Mouse (Mus musculus): ENCODE results near the gene Cldn4.
"Not testable (repeated sequence)": the region's sequence is repeated elsewhere in the genome, so short reads cannot be mapped to it uniquely, and the experiment has no call there.

Cldn4 gene

GRCm38 (mm10) chr5:134964655-134965054, 17.9 kb upstream of the Cldn4 start:
- DNase-seq (ENCODE audit: low spot score): not testable (repeated sequence)

DNA sequence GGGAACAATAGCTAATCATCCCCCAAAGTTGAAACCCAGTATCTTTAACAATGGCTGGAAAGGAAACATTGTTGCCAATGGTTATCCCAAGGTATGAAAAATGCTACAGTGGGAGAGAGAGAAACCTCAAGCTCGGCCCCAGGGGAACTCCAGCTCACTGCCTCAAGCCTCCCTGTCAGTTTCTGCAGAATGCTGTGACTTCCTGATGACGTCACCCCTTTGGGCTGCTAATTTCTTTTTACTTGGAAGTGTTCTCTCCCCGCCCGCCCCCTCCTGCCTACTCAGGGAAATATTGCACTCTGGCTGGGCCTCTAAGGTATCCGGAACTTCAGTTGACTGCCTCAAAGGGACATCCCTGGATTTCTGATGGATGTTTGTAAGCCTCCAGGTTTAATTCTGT, 16.8 kb upstream of the Cldn4 start:
- no peak for DNase-seq (ENCODE audit: low spot score)

DNA sequence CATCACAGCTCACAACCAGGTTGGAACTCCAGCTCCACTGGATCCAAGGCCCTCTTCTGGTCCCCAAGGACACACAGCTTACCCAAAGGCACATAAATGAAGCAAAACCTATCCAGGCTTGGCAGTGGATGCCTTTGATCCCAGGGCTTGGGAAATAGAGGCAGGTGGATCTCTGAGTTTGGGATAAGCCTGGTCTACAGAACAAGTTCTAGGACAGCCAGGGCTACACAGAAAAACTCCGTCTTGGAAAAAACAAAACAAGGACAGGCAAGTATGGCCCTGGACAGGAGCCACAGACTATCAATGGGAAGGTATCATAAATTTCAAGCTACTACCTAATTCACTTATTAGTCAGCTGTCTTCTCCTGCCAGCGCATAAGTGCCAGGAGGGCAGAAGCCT, 14.8 kb upstream of the Cldn4 start:
- no peak for DNase-seq (ENCODE audit: low spot score)

- no peak for DNase-seq (ENCODE audit: low spot score)
Measured at GRCm38 (mm10) chr5:134960430-134960829, 13.7 kb upstream of the Cldn4 start.

DNA sequence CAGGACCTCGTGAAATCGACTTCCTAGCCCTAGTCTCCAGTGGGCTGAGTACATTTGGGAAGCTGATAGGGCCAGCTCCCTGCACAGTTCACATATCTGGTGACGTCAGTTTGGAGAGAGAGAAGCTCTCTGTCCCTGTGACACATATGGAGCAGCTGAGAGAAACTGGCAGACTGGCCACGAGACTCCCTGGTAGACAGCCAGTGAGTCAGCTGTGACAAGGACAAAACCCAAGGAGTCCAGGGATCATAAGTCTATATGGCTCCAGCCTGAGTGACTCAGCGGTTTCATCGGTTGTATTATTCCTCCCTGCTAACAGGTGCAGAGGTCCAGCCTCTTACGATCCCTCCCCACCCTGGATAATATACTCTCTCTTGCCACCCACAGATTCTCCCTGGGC, 12.4 kb upstream of the Cldn4 start:
- no peak for DNase-seq (ENCODE audit: low spot score)

- no peak for DNase-seq (ENCODE audit: low spot score)
Measured at GRCm38 (mm10) chr5:134955491-134955890, 8.8 kb upstream of the Cldn4 start.

GRCm38 (mm10) chr5:134951053-134951884, 4.5 kb upstream of the Cldn4 start:
- no peak for DNase-seq (ENCODE audit: low spot score)

DNA sequence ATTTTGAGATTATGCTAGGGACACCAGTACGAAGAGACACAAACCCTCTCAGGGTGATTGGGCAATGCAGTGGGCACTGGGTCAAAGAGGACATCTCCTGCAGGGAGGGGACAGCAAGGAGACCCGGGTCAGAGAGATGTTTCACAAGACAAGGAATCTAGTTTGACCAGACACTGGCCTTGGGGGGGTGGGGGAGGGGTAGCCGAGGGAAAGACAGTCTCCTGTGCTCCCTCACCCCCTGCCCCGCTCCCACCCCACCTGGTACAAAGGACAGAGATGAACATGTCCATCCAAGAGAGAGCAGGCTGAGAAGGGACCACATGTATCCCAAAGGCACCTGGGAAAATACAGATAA, 1.3 kb upstream of the Cldn4 start:
- DNase-seq (ENCODE audit: low spot score): no peak

- DNase-seq (ENCODE audit: low spot score): no peak
Measured at GRCm38 (mm10) chr5:134947420-134948084, 818 bp upstream of the Cldn4 start.

DNA sequence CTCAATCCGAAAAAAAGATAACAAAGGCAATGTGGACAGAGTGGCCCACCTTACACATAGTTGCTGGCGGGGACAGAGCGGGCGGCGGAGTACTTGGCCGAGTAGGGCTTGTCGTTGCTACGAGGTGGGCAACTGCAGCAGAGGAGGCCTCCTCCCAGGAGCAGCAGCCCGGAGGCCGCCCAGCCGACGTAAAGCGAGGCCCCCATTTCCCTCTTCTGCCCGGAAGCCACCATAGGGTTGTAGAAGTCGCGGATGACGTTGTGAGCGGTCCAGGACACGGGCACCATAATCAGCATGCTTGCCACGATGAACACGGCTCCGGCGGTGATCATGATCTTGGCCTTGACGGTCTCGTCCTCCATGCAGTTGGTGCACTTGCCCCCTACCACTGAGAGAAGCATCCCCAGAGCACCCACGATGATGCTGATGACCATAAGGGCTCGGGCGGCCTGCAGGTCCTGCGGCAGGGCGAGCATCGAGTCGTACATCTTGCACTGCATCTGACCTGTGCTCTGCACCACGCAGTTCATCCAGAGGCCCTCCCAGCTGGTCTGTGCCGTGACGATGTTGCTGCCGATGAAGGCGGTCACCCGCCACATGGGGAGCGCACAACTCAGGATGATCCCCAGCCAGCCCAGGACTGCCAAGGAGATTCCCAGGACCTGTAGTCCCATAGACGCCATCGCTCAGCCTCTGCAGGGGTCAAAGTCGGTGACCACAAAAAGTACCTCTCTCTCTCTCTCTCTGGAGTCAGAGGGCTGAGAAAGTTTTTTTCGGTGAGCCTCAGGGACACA, 474 bp downstream of the Cldn4 start:
- no peak for DNase-seq (ENCODE audit: low spot score)

DNA sequence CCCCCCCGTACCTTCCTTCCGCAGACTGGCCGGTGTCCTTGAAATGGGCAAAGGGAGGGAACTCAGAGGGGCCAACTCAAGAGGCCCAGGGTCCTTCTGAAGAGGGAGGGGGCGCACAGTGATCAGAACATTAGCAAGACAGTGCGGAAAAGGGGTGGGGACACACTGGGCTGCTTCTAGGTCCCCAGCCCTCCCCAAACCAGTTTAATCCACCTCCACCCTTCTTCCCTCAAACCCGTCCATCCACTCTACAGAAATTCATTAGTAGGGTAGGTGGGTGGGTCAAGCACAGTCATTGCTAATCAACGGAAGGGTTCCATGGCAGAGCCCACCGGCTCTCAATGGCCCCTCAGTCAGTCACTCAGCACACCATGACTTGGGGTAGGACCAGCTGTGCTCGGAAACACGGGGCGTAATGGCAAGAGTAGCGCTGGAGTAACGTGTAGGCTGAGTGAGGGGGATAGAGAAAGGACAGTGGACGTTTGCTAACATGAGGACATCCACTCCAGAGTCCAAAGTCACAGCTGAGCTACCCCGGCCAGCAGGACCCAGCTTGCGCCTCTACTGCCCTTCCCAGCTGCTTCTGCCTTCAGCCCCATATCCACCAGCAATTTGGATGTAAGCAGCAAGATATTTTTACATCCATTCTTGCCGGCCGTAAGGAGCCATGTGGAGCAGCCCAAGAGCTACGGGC, 1.3 kb downstream of the Cldn4 start:
- DNase-seq (ENCODE audit: low spot score): no peak

- DNase-seq (ENCODE audit: low spot score): no peak
Measured at GRCm38 (mm10) chr5:134944179-134944578, 2.6 kb downstream of the Cldn4 start.

GRCm38 (mm10) chr5:134942740-134943139, 4.0 kb downstream of the Cldn4 start:
- no peak for DNase-seq (ENCODE audit: low spot score)

- no peak for DNase-seq (ENCODE audit: low spot score)
Measured at GRCm38 (mm10) chr5:134941472-134942209, 5.1 kb downstream of the Cldn4 start.

DNA sequence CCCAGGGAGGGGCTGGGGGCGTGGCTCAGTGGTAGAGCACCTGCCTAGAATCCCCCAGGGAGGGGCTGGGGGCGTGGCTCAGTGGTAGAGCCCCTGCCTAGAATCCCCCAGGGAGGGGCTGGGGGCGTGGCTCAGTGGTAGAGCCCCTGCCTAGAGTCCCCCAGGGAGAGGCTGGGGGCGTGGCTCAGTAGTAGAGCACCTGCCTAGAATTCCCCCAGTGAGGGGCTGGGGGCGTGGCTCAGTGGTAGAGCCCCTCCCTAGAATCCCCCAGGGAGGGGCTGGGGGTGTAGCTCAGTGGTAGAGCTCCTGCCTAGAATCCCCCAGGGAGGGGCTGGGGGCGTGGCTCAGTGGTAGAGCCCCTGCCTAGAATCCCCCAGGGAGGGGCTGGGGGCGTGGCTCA, 7.2 kb downstream of the Cldn4 start:
- not testable (repeated sequence) for DNase-seq (ENCODE audit: low spot score)

GRCm38 (mm10) chr5:134939069-134939468, 7.7 kb downstream of the Cldn4 start:
- DNase-seq (ENCODE audit: low spot score): no peak

DNA sequence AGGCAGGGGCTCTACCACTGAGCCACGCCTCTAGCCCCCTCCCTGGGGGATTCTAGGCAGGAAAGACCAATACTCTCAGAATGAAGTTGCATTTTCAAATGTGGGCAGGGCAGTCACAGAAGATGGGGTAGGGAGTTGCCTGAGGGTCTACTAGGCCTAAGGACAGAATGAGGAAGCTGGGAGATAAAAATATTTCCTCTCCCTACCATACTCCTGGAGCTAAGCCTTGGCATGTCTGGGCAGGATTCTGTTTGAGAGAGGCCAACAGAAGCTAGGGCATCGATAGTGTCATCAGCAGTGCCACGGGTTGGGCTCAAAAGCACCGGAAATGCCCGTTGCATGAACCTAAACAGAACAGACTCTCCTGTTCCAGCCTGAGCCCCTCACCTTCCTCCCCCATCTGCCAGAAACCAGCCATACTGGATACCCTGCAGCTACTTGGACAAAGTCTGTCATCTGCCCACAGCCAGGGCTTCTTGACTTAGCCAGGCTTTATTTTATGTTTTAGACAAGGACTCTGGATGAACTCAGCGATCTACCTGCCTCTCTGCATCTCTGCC, 10.0 kb downstream of the Cldn4 start:
- DNase-seq (ENCODE audit: low spot score): no peak

DNA sequence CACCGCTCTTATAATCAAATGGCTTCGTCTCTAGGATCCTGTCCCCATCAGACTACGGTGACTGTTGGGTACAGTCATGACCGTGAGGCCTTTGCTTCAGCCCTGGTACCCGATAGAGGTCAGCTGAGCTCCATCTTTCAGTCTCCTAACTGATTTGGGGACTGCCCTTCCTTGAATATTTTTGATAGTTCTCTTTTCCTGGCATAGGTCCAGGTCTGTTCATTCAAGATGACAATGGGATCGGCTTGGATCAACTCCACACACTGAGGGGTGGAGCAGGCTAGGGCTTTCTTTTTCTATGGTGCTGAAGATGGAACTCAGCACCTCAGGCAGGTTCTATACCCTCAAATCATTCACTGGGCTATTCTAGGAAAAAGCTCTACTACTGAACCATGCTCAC, 10.7 kb downstream of the Cldn4 start:
- no peak for DNase-seq (ENCODE audit: low spot score)

DNA sequence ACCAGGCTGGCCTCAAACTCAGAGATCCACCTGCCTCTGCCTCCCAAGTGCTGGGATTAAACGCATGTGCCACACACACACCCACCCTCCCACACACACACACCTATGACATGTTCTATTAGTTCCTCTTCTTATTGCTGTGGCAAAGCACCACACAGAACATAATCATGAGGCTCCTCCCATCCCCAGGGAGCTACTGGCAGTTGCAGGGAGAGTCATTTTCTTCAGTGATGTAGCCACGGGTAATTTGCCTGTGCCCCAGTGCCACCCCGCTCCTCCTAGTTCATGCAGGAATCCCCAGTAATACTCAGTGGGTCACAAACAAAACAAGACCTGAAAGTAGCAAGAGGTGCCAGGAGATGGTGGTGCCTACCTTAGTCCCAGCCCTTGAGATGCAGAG, 12.1 kb downstream of the Cldn4 start:
- DNase-seq (ENCODE audit: low spot score): no peak

DNA sequence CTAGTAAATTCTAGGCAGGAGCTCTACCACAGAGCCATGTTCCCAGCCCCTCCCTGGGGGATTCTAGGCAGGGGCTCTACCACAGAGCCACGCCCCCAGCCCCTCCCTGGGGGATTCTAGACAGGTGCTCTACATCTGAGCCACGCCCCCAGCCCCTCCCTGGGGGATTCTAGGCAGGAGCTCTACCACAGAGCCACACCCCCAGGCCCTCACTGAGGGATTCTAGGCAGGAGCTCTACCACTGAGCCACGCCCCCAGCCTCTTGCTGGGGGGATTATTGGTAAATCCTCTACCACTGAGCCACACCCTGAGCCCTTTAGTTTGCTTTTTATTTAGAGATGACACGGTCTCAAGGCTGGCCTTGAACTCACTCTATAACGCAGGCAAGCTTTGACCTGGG, 13.0 kb downstream of the Cldn4 start:
- not testable (repeated sequence) for DNase-seq (ENCODE audit: low spot score)

GRCm38 (mm10) chr5:134933281-134933680, 13.5 kb downstream of the Cldn4 start:
- no peak for DNase-seq (ENCODE audit: low spot score)

Measured in spleen, adult 12 weeks (tissue).